Mouse (Mus musculus) cerebellum, adult 2 months (tissue): ENCODE data around the gene Caprin1. TPM values are rescaled to one million over a fixed set of nuclear protein-coding genes. Genes with fewer than 3 reads are reported as not detected.

ENCODE experiments used
- DNase-seq, 2 experiments: peaks; one replicate each; pipeline ENCODE4 v3.0.0; 2021
- H3K27ac ChIP-seq: fragments of 200-500 bp; 2 replicates; pipeline ENCODE4 v1.5.1; 2012; ENCODE audit warnings: low read length, control low read depth, inconsistent platforms; ENCODE audit not compliant: insufficient read depth
- H3K27me3 ChIP-seq: fragments of 200-500 bp; 2 replicates; pipeline ENCODE4 v1.6.1; 2012; ENCODE audit warnings: inconsistent platforms, mild to moderate bottlenecking, low read length, moderate library complexity; ENCODE audit not compliant: control insufficient read depth, insufficient read depth
- H3K4me1 ChIP-seq: fragments of 200-500 bp; 2 replicates; pipeline ENCODE4 v1.6.1; 2011; ENCODE audit warnings: low read length; ENCODE audit not compliant: control insufficient read depth, insufficient read depth
- H3K4me3 ChIP-seq: fragments of 200-500 bp; replicated peaks from 2 replicates; pipeline ENCODE3; 2011; ENCODE audit warnings: mild to moderate bottlenecking, low read depth, low read length, control low read depth; ENCODE audit not compliant: insufficient read depth
- CTCF ChIP-seq: fragments of 200-500 bp; IDR thresholded peaks from 2 replicates; pipeline ENCODE4 v1.5.1; 2011; ENCODE audit warnings: low read depth, mild to moderate bottlenecking, control low read depth, low read length, moderate library complexity, borderline replicate concordance; ENCODE audit not compliant: insufficient read depth
- POLR2A ChIP-seq: fragments of 200-500 bp; IDR thresholded peaks from 2 replicates; pipeline ENCODE4 v1.6.1; 2011; ENCODE audit warnings: low read length, control low read depth, borderline replicate concordance; ENCODE audit not compliant: insufficient read depth
- WGBS: fragments of 180-500 bp; shearing (Covaris S2); methylation state at CpG from one replicate; pipeline ENCODE4 v1.1.7; 2018; 5-methylcytosine and 5-hydroxymethylcytosine counted together
- polyA plus RNA-seq: library from polyadenylated mRNA; depleted of rRNA; stranded (reverse); fragments of >200 nt; gene quantifications from 2 replicates; pipeline ENCODE4 v1.2.3, GENCODE M21; 2012; rRNA removed

The Caprin1 gene
- polyA plus RNA-seq: 144 and 151 TPM in 2 replicates

DNA sequence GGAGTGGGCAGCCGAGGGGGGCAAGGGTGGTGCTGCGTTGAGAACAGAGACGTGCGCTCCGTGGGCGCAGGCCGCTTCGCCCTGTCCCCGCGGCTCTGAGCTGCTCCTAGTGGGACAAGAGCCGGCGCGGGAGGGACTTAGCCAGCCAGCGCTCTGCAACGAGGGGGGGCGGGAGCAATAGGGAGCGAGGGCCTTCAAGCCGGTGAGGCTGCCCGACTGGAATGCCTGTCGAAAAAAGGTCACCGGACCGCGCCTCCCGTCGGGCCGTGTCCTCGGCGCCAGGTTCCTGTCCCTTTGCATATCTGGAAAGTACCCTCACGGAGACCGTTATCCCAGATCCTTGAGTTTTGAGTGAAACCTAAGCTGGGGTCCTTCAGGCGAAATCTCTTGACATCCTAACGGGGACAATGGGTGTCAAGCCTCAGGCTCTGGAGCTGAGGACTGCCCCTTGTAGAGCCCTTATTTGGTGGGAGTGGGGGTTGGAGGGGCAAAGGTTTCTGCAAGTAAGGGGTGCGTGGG is at the start of gene Caprin1:
Caprin1 (minus strand) TSS at position 159 of the 519 bp plus-strand sequence.
- Histone ChIP-seq H3K27me3 (no peaks in the 10 kb centered on the region), H3K4me1 (peaks cover 3% of the 10 kb centered on the region; the same call in 1 of the 2 replicates), H3K4me3 (peak within 1 kb of the TSS; percentile 92), H3K27ac (peak within 1 kb of the TSS; percentile 100)
- TF ChIP-seq CTCF (no peak), POLR2A (peak; percentile 77)
- DNase-seq: peak; percentile 94 to 97
- under 1% methylated on average over 33 of the region's 33 CpGs for WGBS

DNA sequence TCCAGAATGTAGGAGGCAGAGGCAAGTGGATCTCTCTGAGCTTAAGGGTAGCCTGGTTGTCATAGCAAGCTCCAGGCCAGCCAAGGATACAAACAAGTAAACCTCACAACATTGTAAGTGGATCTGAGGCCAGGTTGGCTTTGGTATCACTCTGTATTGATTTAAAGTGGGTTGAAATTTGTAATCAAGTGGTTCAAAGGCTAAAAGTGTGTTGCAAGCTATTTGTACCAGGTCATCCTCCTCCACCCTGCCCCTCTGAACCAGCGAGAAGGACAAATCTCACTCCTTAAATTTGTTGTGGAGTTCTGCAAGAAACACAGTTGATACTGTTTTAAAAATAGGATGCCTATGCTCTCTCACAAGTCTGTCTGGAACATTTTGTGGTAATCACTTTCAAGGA is 49.4 kb upstream of the Caprin1 start:
- 92% methylated on average over 1 of the region's 1 CpGs for WGBS
- H3K4me1 ChIP-seq: no peaks in the 10 kb centered on the region
- TF ChIP-seq POLR2A: no peak
- DNase-seq: no peak
- H3K27ac ChIP-seq: no peak overlapping the region
- H3K27me3 ChIP-seq: no peaks in the 10 kb centered on the region
- no peak overlapping the region for H3K4me3 ChIP-seq

DNA sequence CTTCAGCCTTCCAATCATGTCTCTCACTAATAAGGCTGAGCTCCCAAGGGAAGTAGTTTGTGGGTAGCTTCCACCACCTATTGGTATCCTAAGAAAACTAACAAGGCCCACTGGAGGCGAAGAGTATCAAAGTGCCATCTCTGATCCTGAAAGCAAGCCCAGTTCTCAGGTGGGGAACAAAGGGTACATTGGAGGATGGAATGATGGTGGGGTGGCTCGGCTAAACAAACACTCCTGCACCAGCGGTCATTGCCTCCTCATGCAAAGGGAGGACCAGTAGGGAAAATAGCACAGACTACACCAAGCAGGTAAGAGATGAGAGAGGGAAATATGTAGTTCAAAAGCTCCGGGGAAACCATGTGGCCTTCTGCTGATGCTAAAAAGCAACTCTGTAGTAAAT is 48.8 kb upstream of the Caprin1 start:
- 91% methylated on average over 4 of the region's 4 CpGs for WGBS
- no peak for DNase-seq
- no peaks in the 10 kb centered on the region for H3K27me3 ChIP-seq
- no peaks in the 10 kb centered on the region for H3K4me1 ChIP-seq
- H3K27ac ChIP-seq: no peak overlapping the region
- no peak overlapping the region for H3K4me3 ChIP-seq
- TF ChIP-seq CTCF (no peak), POLR2A (no peak)

DNA sequence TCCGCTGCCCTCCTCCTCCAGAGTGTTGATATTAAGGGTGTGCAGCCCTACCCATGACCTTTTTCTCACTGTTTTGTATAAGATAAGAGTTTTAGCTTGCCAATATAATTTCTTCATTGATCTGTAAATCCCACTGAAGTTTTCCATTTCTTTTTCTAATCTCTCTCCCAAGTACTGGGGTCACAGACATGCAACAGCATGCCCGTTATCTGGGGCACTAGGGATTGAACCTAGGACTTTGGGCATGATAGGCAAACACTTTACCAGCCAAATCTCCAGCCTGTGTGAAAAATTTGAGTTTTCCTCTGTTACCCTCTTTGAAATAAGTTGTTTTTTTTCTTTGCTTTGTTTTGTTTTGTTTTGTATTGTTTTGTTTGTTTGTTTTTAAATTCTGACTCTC is 46.6 kb upstream of the Caprin1 start:
- Histone ChIP-seq H3K4me1 (no peaks in the 10 kb centered on the region), H3K4me3 (no peak overlapping the region), H3K27ac (no peak overlapping the region), H3K27me3 (no peaks in the 10 kb centered on the region)
- 95% methylated on average over 2 of the region's 2 CpGs for WGBS
- TF ChIP-seq CTCF (no peak), POLR2A (no peak)
- no peak for DNase-seq

DNA sequence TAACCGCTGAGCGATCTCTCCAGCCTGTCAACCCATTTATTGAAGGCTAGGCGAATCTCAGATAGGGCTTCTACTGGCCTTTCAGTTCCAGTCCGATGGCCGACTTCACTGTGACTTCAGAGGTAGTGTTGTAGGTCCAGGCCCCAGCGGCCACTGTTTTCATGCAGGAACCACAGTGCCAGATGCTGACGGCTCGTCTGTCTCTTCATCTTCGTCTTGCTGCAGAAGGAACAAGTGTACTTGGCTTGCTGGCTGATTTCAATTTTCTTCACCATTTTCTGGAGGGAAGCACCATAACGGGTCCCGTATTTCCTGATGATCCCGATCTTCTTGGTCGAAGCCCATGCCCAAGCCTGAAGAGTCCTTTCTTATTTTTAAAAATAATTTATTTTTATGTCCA is 45.9 kb upstream of the Caprin1 start:
- H3K27ac ChIP-seq: no peak overlapping the region
- H3K4me3 ChIP-seq: no peak overlapping the region
- no peaks in the 10 kb centered on the region for H3K4me1 ChIP-seq
- whole genome bisulfite sequencing: 93% methylated on average over 13 of the region's 13 CpGs
- H3K27me3 ChIP-seq: no peaks in the 10 kb centered on the region
- DNase-seq: no peak
- TF ChIP-seq POLR2A (no peak), CTCF (no peak)

DNA sequence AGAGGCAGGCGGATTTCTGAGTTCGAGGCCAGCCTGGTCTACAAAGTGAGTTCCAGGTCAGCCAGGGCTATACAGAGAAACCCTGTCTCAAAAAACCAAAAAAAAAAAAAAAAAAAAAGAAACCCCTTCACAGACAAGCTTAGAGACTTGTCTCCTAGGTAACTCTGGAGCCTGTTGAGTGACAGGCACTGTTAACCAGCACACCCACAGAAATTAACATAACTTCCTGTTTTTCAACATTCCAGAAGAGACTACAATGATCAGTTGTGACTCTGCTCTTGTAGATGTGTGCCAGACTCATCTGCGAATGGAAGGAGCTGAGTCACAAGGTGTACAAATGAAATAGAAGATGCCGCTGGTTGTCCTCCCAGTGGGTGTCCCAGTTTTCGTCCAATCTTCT is 44.9 kb upstream of the Caprin1 start:
- no peaks in the 10 kb centered on the region for H3K4me1 ChIP-seq
- TF ChIP-seq CTCF (no peak), POLR2A (no peak)
- H3K4me3 ChIP-seq: no peak overlapping the region
- no peaks in the 10 kb centered on the region for H3K27me3 ChIP-seq
- WGBS: 82% methylated on average over 5 of the region's 5 CpGs
- no peak overlapping the region for H3K27ac ChIP-seq
- no peak for DNase-seq

DNA sequence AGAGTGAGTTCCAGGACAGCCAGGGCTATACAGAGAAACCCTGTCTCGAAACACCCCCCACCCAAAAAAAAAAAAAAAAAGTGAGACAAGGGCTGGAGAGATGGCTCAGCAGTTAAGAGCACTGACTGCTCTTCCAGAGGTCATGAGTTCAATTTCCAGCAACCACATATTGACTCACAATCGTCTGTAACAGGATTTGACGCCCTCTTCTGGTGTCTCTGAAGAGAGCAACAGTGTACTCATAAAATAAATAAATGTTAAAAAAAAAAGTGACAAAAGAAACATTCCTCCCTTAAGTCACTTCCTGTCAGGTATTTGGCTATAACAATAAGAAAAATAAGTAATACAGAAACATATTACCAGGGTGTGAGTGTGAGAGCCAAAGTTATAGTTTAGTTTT is 41.0 kb upstream of the Caprin1 start:
- DNase-seq: no peak
- no peak for TF ChIP-seq POLR2A
- no peak for TF ChIP-seq CTCF
- H3K4me3 ChIP-seq: no peak overlapping the region
- 63% methylated on average over 3 of the region's 3 CpGs for WGBS
- H3K27ac ChIP-seq: no peak overlapping the region
- H3K27me3 ChIP-seq: no peaks in the 10 kb centered on the region
- H3K4me1 ChIP-seq: no peaks in the 10 kb centered on the region

DNA sequence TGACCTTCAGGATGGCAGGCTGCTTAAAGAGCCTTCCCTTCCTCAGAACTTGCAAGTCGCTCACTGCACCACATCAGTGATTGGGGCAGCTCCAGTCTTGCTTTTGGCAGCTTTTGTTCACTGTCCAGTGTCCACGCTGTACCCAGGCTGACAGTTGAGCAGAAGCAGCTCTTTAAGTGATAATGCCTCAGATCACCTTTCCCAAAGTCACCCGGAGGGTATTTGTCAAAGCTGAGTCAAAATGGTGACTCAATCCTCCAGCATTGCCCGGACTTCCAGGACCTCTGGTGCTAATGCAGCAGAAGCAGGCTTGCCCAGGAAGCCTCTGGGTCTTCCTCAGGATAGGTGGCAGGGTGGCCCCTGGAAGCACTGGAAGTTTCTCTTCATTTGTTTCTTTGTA is 39.7 kb upstream of the Caprin1 start:
- Histone ChIP-seq H3K4me3 (no peak overlapping the region), H3K4me1 (no peaks in the 10 kb centered on the region), H3K27me3 (no peaks in the 10 kb centered on the region), H3K27ac (no peak overlapping the region)
- 84% methylated on average over 4 of the region's 4 CpGs for whole genome bisulfite sequencing
- TF ChIP-seq CTCF: no peak
- TF ChIP-seq POLR2A: no peak
- DNase-seq: no peak

DNA sequence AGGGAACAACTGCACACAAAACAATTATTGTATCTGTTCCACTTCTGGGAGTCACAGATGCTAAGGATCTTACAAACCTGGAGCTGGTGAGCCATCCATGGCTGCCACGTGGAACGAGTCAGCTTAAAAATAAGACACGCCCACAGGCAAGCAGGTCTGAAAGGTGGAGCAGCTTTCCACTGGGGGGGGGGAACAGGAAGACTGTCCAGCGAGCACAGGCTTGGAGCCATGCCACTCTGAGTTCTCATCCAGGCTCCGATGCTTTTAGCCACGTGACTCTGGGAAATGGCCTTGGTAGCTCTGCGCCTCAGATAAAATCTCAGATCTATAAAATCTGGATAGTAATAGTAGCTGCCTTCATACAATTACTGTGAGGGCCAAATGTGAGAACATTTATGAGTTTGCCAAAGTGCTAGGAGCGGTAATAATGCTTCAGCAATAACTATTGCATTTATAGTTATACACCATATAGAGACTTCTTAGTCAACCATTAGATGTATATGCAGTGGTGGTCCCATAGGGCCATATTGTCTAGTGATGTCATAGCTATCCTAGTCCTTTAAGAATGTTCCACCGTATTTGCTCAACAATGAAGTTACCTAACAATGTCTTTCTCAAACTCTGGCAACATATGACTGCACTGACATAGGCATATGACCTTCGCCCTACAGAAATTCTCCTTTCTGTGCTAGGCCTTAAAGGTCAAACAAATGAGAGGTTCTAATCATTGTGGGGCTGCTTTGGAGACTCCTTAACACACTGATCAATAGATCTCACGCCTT is 38.4 kb upstream of the Caprin1 start:
- H3K27ac ChIP-seq: no peak overlapping the region
- no peak for TF ChIP-seq CTCF
- no peak for TF ChIP-seq POLR2A
- H3K4me1 ChIP-seq: no peaks in the 10 kb centered on the region
- 54% methylated on average over 11 of the region's 11 CpGs for WGBS
- H3K27me3 ChIP-seq: no peaks in the 10 kb centered on the region
- H3K4me3 ChIP-seq: no peak overlapping the region
- DNase-seq: no peak
